Comparison of ENCODE assay signal across 17 mouse cellular contexts in the genomic region with DNA sequence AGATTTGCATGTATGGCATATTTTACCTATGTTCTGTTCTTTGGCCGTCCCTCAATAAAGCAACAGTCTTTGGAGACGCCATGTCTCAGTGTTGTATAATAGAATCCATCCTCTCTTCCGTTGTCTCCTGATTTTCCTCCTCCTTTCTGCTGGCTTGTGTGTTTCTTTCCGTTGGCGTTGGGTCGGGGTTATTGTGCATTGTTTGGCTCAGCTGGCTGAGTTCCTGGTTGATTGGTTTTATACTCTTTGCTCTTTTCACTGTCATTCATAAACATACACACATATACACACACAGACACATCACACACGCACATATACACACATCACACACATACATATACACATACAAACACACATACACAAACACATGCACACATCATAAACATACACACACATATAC.
"Had no signal": no experiment of that assay in that cellular context is flagged by ENCODE, and none has a peak within 500 bp of the region (broad histone marks: within the 10 kb centered on the region; RNA-seq: fewer than 3 reads in every experiment).

No protein-coding gene starts in this region.

- ATAC-seq: liver, postnatal 0 days; midbrain, embryonic 15.5 days had no signal

- H3K4me2 ChIP-seq: limb, embryonic 12.5 days; liver, embryonic 13.5 days; lung, embryonic 15.5 days; midbrain, embryonic 11.5 days; midbrain, embryonic 15.5 days had no signal

- DNase-seq: kidney, adult 11 months; kidney, adult 9 months; kidney, postnatal 4 days; liver; liver, embryonic 13.5 days; liver, postnatal 0 days; lung, postnatal 14 days; retina, postnatal 1 day; right cerebral cortex, postnatal 25 days; thymus, postnatal 4 days had no signal

- H3K27me3 ChIP-seq: limb, embryonic 12.5 days; liver, embryonic 13.5 days; lung, embryonic 15.5 days; megakaryocyte, embryonic 14.5 days; midbrain, embryonic 15.5 days had no signal

- H3K27ac ChIP-seq: kidney, postnatal 0 days; limb, embryonic 12.5 days; liver, embryonic 13.5 days; lung, embryonic 15.5 days; macrophage; midbrain, embryonic 15.5 days had no signal

- H3K9me3 ChIP-seq: limb, embryonic 12.5 days; lung, embryonic 15.5 days; midbrain, embryonic 15.5 days had no signal

- H3K9ac ChIP-seq: limb, embryonic 12.5 days; liver, embryonic 13.5 days; liver, postnatal 0 days; lung, embryonic 15.5 days; midbrain, embryonic 15.5 days had no signal

- H3K36me3 ChIP-seq: limb, embryonic 12.5 days; liver, embryonic 13.5 days; lung, embryonic 15.5 days; midbrain, embryonic 15.5 days had no signal

- H3K4me1 ChIP-seq: limb, embryonic 12.5 days; liver, embryonic 13.5 days; lung, embryonic 15.5 days; megakaryocyte, embryonic 14.5 days; midbrain, embryonic 15.5 days had no signal

- H3K4me3 ChIP-seq: limb, embryonic 12.5 days; liver, embryonic 13.5 days; lung, embryonic 15.5 days; midbrain, embryonic 15.5 days had no signal
